Mouse (Mus musculus): ENCODE data around the gene Jund.
A peak's percentile ranks its signal among the peaks of the same experiment; 100 is the strongest.

The Jund gene

DNA sequence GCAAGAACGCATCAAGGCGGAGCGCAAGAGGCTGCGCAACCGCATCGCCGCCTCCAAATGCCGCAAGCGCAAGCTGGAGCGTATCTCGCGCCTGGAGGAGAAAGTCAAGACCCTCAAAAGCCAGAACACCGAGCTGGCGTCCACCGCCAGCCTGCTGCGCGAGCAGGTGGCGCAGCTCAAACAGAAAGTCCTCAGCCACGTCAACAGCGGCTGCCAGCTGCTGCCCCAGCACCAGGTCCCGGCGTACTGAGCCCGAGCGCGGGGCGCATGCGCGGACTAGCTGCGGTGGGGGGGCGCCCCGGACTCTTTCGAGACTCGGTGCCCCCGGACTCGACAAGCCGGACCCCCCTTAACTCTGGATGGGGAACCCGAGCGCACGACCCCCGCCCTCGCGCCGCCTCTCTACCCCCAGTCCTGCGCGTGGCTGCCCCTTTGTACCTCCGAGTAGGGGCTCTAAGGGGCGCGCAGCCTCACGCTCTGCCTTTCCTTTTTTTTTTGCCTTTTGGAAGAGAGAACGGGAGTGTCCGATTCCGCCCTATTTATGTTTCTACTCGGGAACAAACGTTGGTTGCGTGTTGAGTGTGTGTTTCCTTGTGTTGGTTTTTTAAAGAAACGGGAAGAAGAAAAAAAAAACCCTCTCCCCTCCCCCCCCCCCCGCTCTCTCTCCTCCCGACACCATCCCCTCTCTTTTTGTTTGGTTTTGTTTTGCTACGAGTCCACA is 1.2 kb downstream of the Jund start:
- ATAC-seq (ENCODE audit: low TSS enrichment), result peak; percentile 3

DNA sequence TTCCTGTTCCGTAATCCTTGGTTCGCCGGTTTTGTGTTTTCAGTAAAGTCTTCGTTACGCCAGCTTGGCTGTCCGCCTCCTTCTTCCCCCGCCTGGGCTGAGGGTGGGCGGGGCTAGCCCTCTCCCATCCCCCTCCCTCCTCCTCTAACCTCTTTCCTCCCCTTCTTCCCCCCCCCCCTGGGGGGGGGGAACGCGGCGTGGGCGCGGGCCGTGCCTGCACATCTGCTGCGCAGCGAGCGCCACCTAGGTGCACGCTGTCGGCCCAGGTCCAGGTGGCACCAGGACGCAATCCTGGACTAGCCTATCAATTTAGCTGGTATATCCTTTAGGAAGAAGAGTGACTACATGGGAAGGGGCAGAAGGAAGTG is 1.8 kb downstream of the Jund start:
- peak; percentile 2; the same call in 1 of the 2 replicates for ATAC-seq (ENCODE audit: low TSS enrichment)

DNA sequence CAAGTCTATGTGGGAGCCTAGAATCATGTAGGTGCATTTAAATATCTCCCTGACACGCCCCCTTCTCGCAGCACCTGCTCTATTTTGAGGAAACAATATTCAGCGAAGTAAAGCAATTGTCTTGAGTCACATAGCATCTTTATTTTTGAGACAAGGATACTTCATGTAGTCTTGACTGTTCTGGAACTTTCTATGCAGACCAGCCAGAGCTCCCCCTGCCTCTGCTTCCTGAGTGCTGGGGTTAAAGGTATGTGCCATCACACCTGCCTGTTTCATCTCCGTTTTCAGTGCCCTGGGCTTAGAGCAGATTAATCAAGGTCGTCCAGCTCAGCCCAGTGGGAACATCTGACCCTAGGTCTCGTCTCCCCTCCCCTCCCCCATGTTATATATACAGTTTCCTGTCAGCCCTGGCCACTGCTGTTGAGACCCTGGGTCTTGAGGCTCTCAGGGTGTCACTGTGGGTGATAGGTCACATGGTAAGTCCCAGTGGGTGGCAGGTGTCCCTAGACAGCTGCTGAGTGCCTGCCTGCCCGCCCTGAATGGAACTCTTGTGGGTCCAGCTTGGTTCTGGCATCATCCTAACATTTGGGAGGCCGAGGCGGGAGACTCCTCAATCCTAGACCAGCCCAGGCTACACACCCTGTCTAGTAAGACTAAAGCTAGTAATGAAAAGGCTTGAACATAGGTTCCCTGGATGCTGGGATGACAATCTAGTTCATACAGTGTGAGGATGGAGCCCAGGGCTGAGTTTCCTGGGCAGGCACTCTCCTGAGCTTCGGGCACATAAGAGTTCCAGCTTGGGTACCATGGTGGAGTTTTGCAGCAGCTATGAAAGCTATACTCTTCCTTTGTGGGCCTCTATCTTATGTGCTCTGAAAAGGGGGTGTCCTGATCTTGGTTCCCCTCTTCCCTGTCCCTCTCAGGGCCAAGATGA is 2.6 kb downstream of the Jund start:
- ATAC-seq (ENCODE audit: low TSS enrichment), result no peak

DNA sequence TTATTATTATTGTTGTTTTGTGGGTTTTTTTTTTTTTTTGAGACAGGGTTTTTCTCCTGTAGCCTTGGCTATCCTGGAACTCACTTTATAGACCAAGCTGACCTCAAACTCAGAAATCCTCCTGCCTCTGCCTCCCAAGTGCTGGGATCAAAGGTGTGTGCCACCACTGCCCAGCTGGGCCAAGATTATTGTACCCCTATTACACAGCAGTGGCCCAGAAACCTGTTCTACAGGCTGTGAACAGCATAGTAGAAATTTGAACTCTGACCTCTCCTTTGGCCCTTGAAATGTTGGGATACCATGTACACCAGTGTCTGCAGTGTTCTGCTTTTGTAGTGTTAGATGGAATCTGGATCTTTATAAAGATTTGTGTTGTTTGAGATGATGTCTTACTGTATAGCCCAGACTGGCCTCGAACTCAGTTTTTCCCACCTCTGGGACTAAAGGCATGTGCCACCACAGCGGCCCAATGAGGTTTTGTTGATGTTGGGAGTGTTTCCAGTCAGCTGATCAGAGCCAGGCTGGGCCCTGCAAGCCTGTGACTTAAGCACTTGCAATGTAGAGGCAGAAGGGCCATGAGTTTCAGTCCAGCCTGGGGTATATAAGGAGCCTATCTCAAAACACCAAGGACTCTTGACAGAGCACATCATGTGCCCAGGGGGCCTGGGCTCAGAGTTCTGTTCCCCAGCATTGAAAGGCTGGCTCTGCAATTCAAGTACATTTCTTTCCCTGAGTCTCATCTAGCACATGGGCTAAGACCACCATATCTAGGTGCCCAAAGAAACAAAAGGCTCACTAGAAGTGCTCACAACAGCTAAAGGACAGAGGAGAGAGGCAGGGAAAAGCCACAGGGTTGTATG is 3.5 kb downstream of the Jund start:
- ATAC-seq (ENCODE audit: low TSS enrichment), result no peak

DNA sequence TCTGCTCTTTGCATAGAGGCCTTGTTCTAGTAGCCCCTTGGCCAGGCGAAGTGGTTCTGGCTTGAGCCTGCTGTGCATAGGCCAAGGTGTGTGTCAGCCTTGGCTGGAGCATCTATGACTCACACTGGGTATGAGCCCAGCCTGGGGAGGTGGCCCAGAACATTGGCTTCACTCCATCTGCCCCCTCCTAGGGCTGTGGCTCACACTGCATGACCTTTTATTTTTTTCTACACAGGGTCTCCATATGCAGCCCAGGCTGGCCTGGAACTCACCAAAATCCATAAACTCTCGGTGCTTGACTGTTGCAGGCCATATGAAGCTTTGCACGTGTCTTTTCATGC is 4.1 kb downstream of the Jund start:
- ATAC-seq (ENCODE audit: low TSS enrichment), result no peak

DNA sequence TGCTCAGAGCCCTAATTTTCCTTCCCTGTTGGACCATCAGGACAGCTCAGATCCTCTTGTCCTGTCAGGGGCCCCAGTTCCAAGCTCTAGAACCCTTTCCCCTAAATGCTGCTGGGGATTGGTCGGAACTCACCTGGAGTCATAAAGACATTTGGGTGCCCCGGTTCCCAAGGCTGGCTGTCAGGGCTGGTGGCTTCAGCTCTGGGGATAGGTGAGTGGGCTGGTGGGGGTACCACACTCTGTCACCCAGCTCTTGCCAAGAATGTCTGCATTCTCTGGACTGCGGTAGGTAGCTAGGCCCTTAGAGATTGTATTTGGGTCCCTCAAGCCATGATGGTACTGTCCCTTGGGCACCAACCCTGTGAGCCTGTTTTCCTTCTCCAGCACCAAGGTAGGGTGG is 4.5 kb downstream of the Jund start, which contains the start of gene Iqcn:
Iqcn (plus strand) TSS at position 171 of the 400 bp plus-strand sequence.
- no peak for ATAC-seq (ENCODE audit: low TSS enrichment)

DNA sequence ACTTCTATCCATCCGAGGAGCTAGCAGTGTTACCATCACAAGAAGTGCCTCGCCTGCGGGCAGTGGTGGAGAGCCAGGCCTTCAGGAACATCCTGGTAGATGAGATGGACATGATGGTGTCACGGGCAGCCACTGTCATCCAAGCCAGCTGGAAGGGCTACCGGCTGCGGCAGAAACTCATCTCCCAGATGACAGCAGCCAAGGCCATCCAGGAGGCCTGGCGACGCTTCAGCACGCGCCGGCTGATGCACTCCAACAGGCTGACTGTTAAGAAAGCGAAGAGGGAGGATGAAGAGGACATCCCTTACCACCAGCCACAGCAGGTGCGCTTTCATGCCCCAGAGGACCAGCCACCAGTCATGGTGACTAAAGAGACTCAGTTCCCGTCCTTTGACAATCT is 9.5 kb downstream of the Jund start:
- ATAC-seq (ENCODE audit: low TSS enrichment), result no peak

DNA sequence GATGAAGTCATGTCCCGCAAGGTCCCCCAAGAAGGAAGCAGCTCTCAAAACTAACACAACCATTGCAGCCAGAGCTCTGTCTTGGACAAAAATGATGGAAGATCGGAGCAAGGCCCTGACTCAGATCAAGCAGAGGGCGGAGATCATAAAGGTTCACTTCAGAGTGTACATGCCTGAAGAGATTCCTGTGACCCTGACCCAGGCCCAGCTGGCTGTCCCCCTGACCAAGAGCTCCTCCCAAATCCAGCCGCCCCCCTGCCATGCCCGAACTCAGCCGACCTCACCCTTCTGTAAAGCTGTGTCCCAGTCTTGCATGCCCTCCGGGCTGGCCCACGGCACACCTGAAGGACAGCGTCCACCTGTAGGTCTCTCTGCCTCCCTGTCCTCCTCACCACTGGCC is 11.0 kb downstream of the Jund start:
- no peak for ATAC-seq (ENCODE audit: low TSS enrichment)

DNA sequence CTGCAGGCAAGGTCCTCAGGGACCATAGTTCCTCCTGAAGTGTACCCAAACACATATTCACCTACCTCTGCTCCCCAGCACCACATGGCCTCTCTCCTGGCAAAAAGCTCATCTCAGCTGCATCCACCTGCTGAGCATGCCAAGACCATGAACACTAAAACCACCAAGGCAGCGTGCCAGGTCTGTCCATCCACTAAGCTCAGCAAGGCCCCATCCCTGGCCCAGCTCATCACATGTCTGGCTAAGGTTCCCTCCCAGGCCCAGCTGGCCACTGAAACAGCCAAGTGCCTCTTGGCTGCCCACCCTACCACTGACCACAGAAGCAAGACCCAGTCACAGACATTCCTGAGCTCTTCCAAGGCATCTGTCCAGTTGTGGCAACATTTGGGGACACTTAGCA is 11.5 kb downstream of the Jund start:
- ATAC-seq (ENCODE audit: low TSS enrichment), result no peak

DNA sequence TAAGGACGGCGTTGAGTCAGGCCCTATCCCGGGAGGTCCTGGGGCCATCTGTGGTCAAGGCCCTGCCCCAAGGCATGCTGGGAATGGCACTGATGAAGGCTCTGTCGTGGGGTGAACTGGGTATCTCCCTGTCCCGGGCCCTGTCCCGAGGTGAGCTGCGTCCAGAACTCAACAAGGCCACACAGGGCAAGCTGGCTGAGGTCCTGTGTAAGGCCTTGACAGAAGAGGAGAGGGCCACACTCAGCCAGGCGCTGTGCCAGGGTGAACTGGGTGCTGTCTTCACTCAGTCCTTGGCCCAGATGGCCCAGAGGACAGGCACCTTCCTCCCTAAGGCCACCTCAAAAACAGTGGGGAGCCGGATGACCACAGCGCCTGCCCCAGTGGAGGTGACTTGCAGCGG is 12.3 kb downstream of the Jund start:
- no peak for ATAC-seq (ENCODE audit: low TSS enrichment)

DNA sequence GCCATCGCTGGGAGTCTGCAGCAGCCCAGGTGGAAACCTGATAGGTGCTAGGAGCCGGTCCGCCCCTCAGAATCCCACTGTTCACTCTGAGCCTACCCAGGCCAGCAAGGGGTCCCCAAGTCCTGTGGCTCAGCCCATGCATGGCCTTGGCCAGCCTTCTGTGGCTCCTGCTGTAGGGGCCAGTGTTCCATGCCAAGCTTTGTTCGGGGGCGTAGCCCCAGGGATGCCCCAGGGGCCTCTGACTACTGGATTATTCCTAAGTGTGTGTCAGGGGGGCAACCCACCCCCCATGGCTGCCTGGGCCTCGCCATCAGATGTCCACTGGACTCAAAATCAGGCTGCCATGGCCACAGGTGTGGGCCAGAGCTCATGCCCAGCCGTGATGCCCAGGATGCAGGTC is 15.2 kb downstream of the Jund start:
- ATAC-seq (ENCODE audit: low TSS enrichment), result no peak

DNA sequence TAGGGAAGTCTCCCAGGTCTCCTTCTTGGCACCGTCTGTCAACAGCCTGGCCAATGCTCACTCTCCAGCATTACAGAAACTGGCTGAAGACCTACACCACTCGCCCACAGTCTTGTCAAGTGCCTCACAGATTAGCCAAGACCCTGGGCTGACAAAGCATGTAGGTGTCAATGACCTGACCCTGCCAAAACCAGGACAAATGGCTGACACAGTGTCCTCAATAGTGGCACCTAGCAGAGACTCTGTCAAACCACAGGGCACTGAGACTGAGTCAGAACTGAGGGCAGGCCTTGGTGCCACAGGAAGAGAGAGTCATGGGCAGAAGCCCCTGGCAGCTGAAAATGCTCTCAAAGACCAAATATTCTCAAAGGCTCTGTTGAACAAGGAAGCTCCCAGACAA is 16.3 kb downstream of the Jund start:
- ATAC-seq (ENCODE audit: low TSS enrichment), result no peak

DNA sequence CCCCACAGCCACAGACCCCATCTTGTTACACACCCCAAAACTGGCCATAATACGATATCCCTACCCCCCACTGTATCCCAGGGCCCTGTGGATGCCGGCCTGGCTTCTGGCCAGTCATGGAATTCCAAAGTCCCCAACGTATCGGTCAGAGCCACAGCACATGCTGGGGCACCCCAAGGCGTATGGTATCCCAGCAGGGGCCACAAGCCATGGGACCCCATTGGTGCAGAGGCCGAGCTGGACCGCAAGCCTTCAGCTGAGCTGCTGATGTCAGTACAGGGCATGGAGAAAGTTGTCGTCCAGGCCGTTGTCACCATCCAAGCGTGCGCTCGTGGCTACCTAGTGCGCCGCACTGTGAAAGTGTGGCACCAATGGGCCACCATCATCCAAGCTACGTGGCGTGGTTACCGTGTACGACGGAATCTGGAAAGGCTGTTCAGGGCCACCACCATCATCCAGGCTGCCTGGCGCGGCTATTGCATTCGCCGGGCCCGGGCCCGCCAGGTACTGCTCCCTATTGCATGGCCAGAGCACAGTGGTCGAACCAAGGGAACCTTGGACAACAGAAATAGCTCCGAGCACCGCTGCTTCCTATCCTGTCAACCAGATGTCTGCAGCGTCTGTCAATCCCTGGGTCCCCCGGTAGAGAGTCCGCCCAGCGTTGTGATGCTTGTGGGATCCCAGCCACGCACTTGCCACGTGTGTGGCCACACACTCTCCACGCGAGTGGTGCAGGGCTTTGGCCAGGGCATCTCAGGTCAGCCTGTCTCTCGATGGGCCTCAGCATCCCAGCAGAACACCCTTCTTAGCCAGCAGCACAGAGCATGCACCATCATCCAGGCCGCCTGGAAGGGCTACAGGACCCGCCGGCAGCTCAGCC is 18.0 kb downstream of the Jund start:
- no peak for ATAC-seq (ENCODE audit: low TSS enrichment)

DNA sequence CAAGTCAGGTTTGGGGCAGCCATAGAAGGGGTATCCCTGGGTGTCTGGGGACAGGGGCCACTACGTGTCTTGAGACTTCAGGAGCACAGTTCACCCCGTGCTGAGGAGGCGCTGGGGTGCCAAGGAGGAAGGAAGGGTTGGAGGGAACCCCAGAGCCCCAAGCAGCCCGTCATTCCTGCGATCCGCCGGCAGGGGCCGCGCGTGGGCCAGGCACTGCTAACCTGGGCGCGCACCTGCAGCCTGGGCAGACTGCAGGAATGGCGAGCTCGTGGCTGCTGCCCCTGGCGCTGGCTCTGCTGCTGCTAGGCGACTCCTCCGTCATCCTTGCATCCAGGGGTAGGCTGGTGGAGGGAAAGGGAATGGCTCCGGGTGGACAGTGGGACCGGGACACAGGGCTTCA is 19.5 kb downstream of the Jund start, which contains the start of gene Gm3336:
Gm3336 (plus strand) TSS at position 247 of the 400 bp plus-strand sequence.
- ATAC-seq (ENCODE audit: low TSS enrichment), result peak; percentile 74

DNA sequence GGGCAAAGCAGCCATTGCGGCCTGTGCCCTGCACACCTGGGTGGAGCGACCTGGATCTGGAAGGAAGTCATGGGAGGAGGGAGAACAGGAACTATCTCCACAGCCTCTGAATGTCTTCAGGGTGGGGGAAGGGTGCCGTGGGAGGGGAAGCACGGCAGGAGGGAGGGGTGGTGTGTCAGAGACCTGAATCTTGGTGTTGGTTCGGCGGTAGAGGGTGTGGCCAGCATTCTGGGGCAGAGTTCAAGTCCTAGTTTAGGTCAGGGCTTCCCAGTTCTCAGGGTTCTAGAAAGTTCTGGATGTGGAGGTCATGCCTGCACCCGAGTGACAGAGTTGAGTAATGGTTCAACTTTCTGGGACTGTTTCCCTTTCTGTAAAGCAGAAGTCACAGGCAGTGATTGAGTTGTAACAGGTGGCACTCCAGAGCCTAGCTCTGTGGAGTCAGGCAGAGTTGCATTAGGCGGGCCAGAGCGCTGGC is 21.1 kb downstream of the Jund start:
- no peak for ATAC-seq (ENCODE audit: low TSS enrichment)

DNA sequence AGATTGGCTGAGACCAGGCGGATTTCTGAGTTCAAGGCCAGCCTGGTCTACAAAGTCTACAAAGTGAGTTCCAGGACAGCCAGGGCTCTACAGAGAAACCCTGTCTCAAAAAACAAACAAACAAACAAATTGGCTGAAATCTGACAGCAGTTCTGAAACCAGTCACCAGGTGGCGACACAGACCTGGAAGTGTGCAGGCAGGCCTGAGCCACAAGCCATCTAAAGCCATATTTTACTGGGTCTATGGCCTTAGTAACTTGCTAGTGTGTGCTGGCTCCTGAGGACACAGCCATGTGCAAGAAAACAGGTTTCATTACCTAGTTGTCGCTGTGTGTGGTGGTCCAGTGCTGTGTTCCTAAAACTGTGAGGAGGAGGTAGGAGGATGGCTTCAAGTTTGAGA is 22.0 kb downstream of the Jund start:
- ATAC-seq (ENCODE audit: low TSS enrichment), result 0 out of 2 replicates have a peak, but pooled peaks have one; percentile 56

DNA sequence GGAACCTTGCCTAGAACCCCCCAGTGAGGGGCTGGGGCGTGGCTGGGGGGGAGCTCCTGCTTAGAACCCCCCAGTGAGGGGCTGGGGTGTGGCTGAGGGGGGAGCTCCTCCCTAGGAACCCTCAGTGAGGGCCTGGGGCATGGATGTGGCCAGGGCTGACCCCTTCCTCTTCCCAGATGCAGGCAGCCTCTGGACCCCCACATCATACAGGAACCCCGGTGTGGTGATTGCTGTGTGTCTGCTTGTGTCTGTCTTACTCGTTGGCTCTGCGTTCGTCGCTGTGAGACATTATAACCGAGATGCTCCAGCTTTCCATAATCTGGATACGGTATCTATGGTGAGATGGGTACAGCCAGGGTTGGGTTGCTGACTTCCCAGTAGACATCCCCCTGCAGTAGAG is 22.9 kb downstream of the Jund start:
- ATAC-seq (ENCODE audit: low TSS enrichment), result no peak

DNA sequence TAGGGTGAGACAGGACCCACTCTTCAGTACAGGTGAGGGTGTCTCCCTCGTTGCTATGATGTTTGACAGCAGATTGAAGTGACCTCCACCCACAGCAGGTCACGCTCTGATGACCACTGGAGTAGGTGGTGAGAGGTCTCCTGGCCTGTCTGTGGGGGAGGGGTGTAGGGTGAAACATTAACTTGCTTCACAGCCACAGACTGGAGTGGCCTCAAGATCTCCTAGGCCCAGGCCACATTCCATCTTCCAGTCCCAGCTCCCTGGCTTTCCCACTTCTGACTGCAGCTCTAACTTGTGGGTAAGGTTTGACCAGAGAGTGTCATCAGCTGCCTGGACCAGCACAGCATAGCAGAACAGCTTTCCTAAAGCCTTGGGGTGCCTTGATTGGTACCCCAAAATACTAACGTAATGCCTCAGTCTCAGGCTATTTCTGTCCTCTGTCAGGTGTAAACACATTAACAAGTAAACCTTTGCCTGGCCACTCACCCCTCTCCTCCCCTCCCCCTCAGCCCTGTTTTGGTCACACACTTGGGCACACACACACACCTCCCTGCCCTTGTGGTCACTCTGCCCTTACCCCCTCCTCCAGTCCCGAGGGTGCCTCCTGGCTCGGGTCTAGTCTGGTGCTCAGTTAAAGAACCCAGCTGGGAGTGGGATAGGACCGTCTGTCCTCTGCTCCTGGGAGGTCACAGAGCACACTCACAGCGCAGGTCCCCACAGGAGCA is 24.9 kb downstream of the Jund start, which contains the start of gene Pde4c:
Pde4c (plus strand) TSS at position 235 of the 725 bp plus-strand sequence.
- ATAC-seq (ENCODE audit: low TSS enrichment), result no peak

DNA sequence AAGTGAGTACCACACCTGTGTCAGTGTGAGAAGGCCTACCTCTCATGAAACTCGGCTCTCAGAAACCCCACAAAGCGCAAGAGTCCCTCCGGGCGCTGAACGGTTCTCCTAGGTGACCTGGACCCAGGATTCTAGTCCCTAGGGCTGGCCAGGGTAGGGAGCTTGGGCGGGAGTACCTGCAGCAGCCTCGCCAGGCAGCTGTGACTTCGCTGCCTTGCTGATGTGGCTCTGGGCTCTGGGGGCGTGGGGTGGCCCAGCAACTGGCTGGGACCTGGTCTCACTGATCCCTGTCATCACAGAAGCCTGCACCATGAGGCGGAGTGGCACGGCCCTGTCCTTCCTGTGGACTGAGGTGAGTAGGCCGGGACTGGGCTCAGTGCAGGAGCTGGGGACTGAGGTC is 25.5 kb downstream of the Jund start:
- no peak for ATAC-seq (ENCODE audit: low TSS enrichment)

DNA sequence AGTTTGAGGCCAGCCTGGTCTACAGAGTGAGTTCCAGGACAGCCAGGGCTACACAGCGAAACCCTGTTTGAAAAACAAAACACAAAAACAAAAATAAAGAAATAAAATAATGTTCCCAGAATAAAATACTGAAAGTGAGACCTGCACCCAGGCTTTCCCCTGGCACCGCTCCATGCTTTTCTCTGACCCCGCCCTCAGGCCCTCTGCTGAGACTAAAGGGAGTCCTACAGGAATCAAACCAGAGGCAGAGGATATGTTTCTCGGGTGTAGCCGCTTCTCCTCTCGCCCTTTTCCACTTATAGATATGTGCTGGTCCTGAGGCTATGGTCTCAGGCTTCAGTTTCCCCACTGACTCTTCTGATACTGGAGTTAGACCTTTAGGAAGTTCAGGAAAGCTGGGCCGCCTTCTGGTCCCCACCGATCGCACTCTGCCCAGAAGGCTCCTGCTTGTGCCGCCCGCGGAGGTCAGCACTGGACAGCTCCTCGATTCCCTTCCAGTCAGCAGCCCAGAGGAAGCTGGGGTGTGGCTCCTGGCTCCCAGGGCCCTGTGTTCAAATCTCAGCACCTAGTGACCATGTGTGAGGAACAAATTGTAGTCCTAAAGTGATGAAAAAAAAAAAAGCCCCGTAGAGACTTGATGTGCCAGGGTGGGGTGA is 27.2 kb downstream of the Jund start:
- no peak for ATAC-seq (ENCODE audit: low TSS enrichment)
